Mouse (Mus musculus): ENCODE data around the gene Map2k2. TPM values are rescaled to one million over a fixed set of nuclear protein-coding genes. Genes with fewer than 3 reads are reported as not detected.

The Map2k2 gene
- total RNA-seq, 1 experiment from 2014 or later = 29.8 TPM

DNA sequence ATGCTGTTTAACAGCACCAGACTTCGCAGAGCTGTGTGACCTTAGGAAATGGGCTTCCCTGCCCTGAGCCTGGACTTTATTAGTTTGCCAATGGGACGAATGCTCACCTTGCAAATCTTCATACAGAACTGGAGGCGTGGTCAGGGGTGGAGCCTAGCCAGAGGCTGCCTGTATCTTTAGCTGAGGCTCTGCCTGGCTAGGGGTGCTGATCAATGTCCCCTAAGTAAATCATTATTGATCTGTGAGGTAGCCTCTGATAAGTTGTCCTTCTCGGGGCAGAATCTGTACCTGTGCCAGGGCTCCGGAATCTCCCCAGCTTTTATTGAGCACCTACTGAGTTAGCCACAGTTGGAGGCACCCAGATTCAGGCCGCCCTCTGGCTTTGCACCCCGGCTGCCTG lies 15.1 kb upstream of the Map2k2 start:
- no peak for ATAC-seq (replicated peaks in 1 of 2; ENCODE audit: insufficient read depth in 1 of 2, low FRiP score in 2 of 2, low TSS enrichment in 1 of 2, low read depth in 1 of 2, poor library complexity in 2 of 2, severe bottlenecking in 2 of 2)

GRCm38 (mm10) chr10:81092465-81093250 lies 13.1 kb upstream of the Map2k2 start:
- no peak for ATAC-seq (replicated peaks in 1 of 2; ENCODE audit: insufficient read depth in 1 of 2, low FRiP score in 2 of 2, low TSS enrichment in 1 of 2, low read depth in 1 of 2, poor library complexity in 2 of 2, severe bottlenecking in 2 of 2)

DNA sequence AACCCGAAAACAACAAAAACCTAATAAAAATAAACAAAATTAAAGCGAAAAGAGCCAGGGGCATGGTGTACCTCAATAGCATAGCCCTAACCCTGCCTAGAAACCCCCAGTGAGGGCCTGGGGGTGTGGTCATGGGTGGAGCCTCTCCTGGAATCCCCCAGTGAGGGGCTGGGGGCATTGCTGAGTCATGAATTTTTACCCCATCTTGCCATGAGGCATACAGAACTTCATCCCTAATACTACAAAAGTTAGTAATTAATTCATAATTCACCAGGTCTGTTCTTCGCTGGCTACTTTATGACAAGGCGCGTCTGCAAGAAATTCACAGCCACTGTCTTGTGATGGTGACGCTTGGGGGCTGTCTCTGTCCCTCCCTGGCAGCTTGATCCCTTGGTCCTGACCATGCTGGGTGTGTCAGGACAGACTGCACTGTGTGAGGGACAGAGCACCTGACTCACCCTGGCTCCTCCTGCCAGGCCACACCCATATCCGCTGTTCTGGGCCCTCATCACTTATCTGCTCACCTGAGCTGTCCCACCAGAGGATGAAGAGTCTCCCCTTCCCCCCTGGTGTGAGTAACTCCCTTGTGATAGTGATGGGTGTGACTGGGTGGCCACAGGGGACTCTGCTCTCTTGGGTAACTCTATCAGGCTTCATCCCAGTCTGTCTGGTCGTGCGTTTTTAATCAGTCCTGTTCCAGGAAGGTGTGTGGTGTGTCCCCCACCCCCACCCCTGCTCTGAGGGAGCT lies 10.6 kb upstream of the Map2k2 start:
- no peak for ATAC-seq (replicated peaks in 1 of 2; ENCODE audit: insufficient read depth in 1 of 2, low FRiP score in 2 of 2, low TSS enrichment in 1 of 2, low read depth in 1 of 2, poor library complexity in 2 of 2, severe bottlenecking in 2 of 2)

GRCm38 (mm10) chr10:81106113-81106721 lies 502 bp downstream of the Map2k2 start:
- peak; percentile 57 to 61 for ATAC-seq (replicated peaks in 1 of 2; ENCODE audit: insufficient read depth in 1 of 2, low FRiP score in 2 of 2, low TSS enrichment in 1 of 2, low read depth in 1 of 2, poor library complexity in 2 of 2, severe bottlenecking in 2 of 2)

DNA sequence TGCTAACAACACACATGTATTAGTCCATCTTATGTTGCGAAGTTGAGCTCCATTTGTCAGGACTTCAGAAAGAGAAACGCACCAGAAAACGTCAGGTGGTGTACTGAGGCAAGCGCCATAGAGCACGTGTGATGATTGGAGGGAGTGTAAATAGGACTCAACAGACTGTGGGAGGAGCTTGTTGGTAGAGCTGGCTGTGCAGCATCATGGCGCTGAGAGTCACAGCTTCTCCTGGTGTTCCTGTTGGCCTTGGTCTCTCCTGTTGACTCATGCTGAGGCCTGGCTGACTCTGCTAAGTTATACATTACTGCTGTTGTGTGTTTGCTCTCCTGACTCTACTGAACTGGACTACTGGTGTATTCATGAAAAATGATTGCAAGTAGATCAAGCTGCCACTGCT lies 7.2 kb downstream of the Map2k2 start:
- ATAC-seq (replicated peaks in 1 of 2; ENCODE audit: insufficient read depth in 1 of 2, low FRiP score in 2 of 2, low TSS enrichment in 1 of 2, low read depth in 1 of 2, poor library complexity in 2 of 2, severe bottlenecking in 2 of 2) = no peak

DNA sequence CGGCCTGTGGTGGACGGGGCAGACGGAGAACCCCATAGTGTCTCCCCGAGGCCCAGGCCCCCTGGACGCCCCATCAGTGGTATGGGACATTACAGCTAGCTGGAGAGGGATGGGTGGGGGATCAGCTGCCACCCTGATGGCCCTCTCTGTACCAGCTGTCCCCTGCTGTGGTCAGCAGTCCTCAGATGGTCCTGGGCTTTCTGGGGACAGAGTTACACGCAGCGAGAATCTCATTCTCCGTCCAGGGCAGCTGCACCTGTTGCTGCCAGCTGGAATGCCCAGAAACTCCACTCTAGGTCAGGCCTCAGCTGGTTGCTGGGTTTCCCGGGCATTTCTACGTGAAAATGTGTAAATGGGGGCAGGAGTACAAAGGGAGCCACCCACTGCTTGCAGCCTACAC lies 13.9 kb downstream of the Map2k2 start:
- ATAC-seq (replicated peaks in 1 of 2; ENCODE audit: insufficient read depth in 1 of 2, low FRiP score in 2 of 2, low TSS enrichment in 1 of 2, low read depth in 1 of 2, poor library complexity in 2 of 2, severe bottlenecking in 2 of 2) = no peak

DNA sequence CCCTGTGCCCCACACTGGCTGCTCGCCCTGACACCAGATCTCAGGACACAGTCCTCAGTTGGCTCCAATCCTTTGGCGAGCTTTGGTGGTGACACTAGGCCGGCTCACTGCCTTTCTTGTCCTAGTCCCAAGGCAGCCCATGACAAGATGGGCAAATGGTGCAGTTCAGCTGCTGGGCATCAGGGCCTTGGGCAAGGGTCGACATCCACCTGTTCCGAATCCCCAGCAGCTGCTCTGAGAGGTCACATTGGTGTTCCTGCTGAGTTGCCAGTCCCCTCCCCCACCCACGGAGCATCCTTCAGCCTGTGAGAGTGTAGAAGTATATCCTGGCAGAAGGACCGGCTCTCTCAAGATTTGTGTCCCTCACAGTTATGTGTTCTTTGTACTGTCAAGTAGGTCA lies 14.9 kb downstream of the Map2k2 start:
- no peak for ATAC-seq (replicated peaks in 1 of 2; ENCODE audit: insufficient read depth in 1 of 2, low FRiP score in 2 of 2, low TSS enrichment in 1 of 2, low read depth in 1 of 2, poor library complexity in 2 of 2, severe bottlenecking in 2 of 2)

- no peak for ATAC-seq (replicated peaks in 1 of 2; ENCODE audit: insufficient read depth in 1 of 2, low FRiP score in 2 of 2, low TSS enrichment in 1 of 2, low read depth in 1 of 2, poor library complexity in 2 of 2, severe bottlenecking in 2 of 2)
Observed at GRCm38 (mm10) chr10:81122889-81123288, 17.2 kb downstream of the Map2k2 start.

- ATAC-seq (replicated peaks in 1 of 2; ENCODE audit: insufficient read depth in 1 of 2, low FRiP score in 2 of 2, low TSS enrichment in 1 of 2, low read depth in 1 of 2, poor library complexity in 2 of 2, severe bottlenecking in 2 of 2) = no peak
Observed at GRCm38 (mm10) chr10:81123500-81123899, 17.8 kb downstream of the Map2k2 start.

- peak; percentile 50 to 61 for ATAC-seq (replicated peaks in 1 of 2; ENCODE audit: insufficient read depth in 1 of 2, low FRiP score in 2 of 2, low TSS enrichment in 1 of 2, low read depth in 1 of 2, poor library complexity in 2 of 2, severe bottlenecking in 2 of 2)
Observed at GRCm38 (mm10) chr10:81134181-81134587, 28.5 kb downstream of the Map2k2 start.

DNA sequence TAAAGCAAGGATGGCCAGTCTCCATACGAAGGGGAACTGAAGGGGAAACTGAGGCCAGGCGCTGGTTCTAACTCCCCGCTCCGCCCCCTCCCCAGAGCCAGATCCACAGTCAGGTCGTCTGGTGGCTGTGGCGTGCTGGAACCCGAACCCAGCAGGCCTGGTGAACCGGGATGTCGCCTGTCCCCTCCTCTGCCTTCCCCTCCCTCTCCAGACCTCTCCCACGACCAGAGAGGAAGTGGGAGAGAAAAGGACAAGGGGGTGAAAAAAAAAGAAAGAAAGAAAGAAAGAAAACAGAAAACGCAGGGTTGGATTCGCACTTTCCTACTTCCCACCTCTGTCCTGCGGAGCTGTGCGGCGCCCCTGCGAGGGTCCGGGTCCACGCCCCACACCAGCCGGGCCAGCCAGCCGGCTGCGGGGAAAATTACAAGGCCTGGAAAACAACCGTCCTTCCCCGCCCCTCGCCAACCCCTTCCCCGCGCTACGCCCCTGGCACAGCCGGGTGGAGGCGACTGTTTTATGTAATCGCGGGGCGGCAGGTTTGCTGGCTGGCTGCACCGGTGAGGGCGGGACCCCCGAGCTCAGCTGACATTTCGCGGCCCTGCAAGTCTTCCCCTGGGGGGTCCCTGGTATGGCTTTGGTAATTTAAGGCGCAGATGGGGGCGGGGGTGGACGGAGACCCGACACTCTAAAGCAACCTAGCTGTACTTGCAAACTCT lies 29.4 kb downstream of the Map2k2 start, which contains the start of gene Zbtb7a:
Gene Zbtb7a, plus strand, starts transcription at position 255 of the 716 bp plus-strand sequence.
- ATAC-seq (replicated peaks in 1 of 2; ENCODE audit: insufficient read depth in 1 of 2, low FRiP score in 2 of 2, low TSS enrichment in 1 of 2, low read depth in 1 of 2, poor library complexity in 2 of 2, severe bottlenecking in 2 of 2) = no peak

DNA sequence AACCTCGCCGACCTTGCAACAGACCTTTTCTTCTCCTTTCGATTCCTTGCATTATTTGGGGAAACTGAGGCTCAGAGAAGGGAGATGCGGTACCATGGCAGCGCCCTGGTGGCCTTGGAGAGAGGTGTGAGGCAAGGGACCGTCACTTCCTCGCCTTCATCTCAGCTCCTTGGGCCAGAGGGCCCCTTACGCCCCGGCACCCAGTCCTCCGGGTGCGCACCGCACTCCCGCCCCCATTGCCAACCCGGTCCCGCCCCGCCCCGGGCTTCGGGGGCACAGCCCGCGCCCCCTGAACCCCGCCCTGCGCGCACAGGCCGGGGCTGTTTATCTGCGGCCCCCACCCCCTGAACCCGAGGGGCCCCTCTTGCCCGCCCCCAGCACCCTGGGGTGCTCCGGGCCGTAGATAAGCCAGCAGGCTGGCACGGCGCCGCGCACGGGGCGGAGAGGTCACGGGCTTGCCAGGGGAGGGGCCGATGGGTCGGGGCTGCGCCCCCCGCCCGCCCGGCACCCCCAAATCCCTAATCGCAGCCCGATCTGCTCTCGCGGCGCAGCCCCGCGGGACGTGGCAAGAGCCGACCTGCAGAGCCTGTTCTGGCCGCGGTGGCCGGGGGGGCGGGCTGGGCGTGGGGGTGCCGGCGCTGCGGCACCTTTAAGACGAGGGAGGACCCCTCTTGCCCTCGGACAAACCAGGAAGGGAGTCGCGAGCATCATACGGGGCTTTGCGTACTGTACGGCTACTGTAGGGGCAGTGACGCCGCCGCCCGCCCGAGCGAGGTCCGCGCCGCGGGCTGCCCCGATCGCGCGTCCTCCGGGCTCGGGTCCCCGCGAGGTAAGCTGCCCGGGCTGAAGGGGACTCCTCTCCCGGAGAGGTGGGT lies 30.4 kb downstream of the Map2k2 start:
- no peak for ATAC-seq (replicated peaks in 1 of 2; ENCODE audit: insufficient read depth in 1 of 2, low FRiP score in 2 of 2, low TSS enrichment in 1 of 2, low read depth in 1 of 2, poor library complexity in 2 of 2, severe bottlenecking in 2 of 2)

DNA sequence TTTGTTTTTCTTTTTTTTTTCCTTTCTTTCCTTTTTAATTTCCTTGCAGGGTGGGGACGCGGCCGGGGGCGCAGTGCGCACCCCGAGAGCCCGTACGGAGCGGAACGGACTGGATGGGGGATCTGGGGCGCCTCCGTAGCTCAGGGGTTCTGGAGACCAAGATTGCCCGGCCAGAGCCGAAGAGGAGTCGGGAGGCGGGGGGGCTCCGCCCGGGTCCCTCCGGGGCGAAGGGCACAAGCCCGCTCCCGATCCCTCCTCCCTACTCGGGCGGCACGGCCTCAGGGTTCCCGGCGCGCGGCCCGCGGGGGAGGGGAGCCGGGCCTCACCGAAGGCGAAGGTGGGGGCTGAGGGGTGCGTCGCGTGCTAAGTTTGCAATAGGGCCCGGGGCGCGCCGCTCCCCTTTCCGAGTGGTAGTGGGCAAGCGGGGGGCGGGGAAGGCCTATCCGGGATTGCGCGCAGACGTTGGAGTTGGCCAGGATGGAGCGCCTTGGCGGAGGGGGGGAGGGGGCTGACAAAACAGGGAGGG lies 31.1 kb downstream of the Map2k2 start:
- ATAC-seq (replicated peaks in 1 of 2; ENCODE audit: insufficient read depth in 1 of 2, low FRiP score in 2 of 2, low TSS enrichment in 1 of 2, low read depth in 1 of 2, poor library complexity in 2 of 2, severe bottlenecking in 2 of 2) = no peak

DNA sequence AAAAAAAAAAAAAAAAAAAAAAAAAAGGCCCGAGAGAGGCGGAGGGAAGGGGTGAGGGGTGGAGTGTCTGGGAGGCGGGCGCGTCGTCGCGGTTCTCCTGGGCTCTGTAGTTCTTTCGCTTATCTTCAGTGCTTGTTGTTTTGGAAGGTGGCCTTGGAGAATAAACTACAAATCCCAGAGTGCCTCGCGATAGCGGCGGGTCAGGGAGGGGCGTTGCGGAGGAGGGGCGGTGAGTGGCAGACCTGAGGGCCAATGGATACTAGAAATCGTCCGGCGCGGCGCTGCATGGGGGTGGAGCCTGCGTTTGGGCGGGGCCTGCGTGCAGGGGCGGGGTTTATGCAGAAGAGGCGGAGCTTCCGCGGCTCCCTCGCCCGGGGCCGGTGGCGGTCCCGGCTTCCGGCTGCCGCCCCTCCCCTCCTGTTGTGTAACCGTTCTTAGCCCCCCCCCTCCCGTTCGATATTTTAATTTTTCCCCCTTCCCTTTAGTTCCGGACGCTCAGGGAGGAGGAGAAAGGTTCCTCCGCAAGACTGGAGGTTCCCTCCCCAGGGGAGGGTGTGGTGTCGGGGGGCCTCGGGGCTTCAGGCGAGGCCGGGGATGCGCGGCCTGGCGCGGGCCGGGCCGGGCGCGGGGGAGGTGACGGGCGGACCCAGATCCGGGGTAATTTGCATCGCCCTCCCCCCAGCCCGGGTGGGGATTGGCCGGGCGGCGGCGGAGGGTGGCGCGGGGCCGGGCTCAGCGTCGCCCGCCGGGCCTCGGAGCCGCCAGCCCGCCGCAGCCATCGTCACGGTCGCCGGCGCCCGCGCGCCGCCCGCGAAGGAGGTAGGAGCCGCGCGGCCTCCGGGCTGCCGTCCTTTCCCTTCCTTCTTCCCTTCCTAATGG lies 31.8 kb downstream of the Map2k2 start:
- peak; percentile 76 to 86 for ATAC-seq (replicated peaks in 1 of 2; ENCODE audit: insufficient read depth in 1 of 2, low FRiP score in 2 of 2, low TSS enrichment in 1 of 2, low read depth in 1 of 2, poor library complexity in 2 of 2, severe bottlenecking in 2 of 2)

DNA sequence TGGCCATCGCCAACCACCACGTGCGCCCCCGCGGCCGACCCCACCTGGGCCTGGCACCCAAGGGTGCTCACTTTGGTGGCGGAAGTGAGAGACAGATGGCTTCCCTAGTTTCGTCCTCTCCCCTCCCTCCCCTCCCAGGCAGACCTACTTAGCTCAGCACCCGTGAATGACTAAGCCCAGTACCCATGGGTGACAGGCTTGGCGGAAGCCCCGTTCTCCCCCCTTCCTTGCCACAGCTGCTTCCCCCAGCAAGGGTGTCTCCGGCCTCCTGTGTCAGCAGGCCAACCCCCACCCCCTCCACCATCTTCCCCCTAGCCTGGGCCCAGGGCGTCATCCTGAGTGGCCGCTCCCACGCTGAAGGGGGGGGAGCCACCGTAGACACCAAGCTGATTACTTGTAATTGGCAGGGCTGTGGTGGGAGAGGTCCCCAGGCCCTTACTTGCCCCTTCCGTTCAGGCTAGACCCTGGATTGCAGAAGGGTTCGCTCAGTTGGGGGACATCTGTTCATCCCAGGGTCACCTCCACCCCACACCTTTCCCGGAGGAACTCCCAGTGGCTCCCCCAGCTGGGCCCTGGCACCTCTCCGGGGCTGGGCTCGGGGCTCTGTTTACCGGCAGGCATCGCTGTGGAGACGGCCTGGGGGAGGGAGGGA lies 32.5 kb downstream of the Map2k2 start:
- ATAC-seq (replicated peaks in 1 of 2; ENCODE audit: insufficient read depth in 1 of 2, low FRiP score in 2 of 2, low TSS enrichment in 1 of 2, low read depth in 1 of 2, poor library complexity in 2 of 2, severe bottlenecking in 2 of 2) = peak; percentile 2 to 20; a peak in 2 of 4 replicates
